Mouse (Mus musculus): ENCODE measurements around the gene Crtc1. TPM values are rescaled to one million over a fixed set of nuclear protein-coding genes. Genes with fewer than 3 reads are reported as not detected.

Gene Crtc1
- polyA plus RNA-seq (2012; fragmentation: generic; extraction: Trizol) = 9.6 TPM

- Histone ChIP-seq H3K79me2 (ENCODE audit: control insufficient read depth, insufficient read depth) (peaks cover 14% of the 10 kb centered on the region), H3K4me2 (ENCODE audit: low read depth) (peak within 1 kb of the TSS; percentile 94), H3K27me3 (ENCODE audit: control insufficient read depth, insufficient read depth, insufficient read length) (no peaks in the 10 kb centered on the region), H3K4me3 (peak within 1 kb of the TSS; percentile 58), H3ac (ENCODE audit: control insufficient read depth, insufficient read length) (peak within 1 kb of the TSS; percentile 31), H3K36me3 (ENCODE audit: control insufficient read depth, insufficient read depth) (no peaks in the 10 kb centered on the region)
- TF ChIP-seq POLR2AphosphoS2 (IDR thresholded peaks at IDR 0.05; ENCODE audit: insufficient read length, low read depth) (peak; percentile 95), REST (IDR thresholded peaks at IDR 0.05; ENCODE audit: insufficient read depth, insufficient read length) (peak; percentile 73), TCF3 (IDR thresholded peaks at IDR 0.05; ENCODE audit: insufficient read length, low read depth) (no peak), E2F4 (IDR thresholded peaks at IDR 0.05; ENCODE audit: insufficient read depth) (peak; percentile 27), POLR2A (IDR thresholded peaks at IDR 0.05; ENCODE audit: insufficient read length, low read depth) (peak; percentile 92), SRF (IDR thresholded peaks at IDR 0.05; ENCODE audit: control insufficient read depth, insufficient read length, low read depth) (peak; percentile 21), CEBPB (IDR thresholded peaks at IDR 0.05; ENCODE audit: insufficient read depth, poor library complexity, severe bottlenecking) (no peak), MAX (IDR thresholded peaks at IDR 0.05; ENCODE audit: low read depth) (peak; percentile 41), MYOD1 (IDR thresholded peaks at IDR 0.05; ENCODE audit: control insufficient read depth in 1 of 3, insufficient read length in 2 of 3, low read depth in 2 of 3) (peak in 2 of 3 experiments; percentile 39 to 76), MYOG (IDR thresholded peaks at IDR 0.05; ENCODE audit: control insufficient read depth in 1 of 3, insufficient read depth in 1 of 3, insufficient read length in 2 of 3, low read depth in 2 of 3) (peak in 2 of 3 experiments; percentile 10 to 52), TCF12 (IDR thresholded peaks at IDR 0.05; ENCODE audit: insufficient read depth, poor library complexity, severe bottlenecking) (no peak), USF1 (IDR thresholded peaks at IDR 0.05; ENCODE audit: low read depth) (no peak)
Observed at GRCm38 (mm10) chr8:70439055-70439847, at the start of gene Crtc1. Gene Crtc1, minus strand, starts transcription at chr8:70439579.

DNA sequence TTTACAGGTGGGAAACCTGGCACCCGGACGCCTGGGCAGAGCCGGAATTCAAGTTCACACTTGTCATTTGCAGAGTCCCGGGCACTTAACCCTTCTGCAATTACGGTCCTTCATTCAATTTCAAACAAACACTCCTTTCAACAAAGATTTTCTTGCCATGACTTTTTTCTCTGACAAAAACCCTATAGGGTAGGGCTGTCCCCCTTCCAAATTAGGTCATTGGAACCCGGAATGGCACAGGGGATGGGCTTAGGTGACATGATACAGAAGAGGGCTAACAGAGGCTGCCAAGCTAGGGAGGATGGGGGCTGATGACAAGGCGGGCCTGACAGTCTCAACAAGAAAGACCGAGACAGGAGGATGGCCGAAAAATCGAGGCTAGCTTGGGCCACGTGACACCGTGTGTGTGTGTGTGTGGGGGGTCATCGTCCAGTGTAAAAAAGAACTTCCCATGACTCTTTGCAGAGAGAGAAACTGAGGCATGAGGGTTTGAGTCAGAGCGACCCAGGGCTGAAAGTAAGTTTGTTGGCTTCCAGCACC is 49.6 kb upstream of the Crtc1 start:
- TF ChIP-seq MYOG (IDR thresholded peaks at IDR 0.05; ENCODE audit: control insufficient read depth in 1 of 3, insufficient read depth in 1 of 3, insufficient read length in 2 of 3, low read depth in 2 of 3) = no peak
- no peak for TF ChIP-seq MYOD1 (IDR thresholded peaks at IDR 0.05; ENCODE audit: control insufficient read depth in 1 of 3, insufficient read length in 2 of 3, low read depth in 2 of 3)
- no peak for TF ChIP-seq POLR2A (IDR thresholded peaks at IDR 0.05; ENCODE audit: insufficient read length, low read depth)
- TF ChIP-seq TCF3 (IDR thresholded peaks at IDR 0.05; ENCODE audit: insufficient read length, low read depth) = no peak
- TF ChIP-seq TCF12 (IDR thresholded peaks at IDR 0.05; ENCODE audit: insufficient read depth, poor library complexity, severe bottlenecking) = no peak
- no peak for TF ChIP-seq E2F4 (IDR thresholded peaks at IDR 0.05; ENCODE audit: insufficient read depth)
- H3ac ChIP-seq (ENCODE audit: control insufficient read depth, insufficient read length) = no peak overlapping the region
- H3K36me3 ChIP-seq (ENCODE audit: control insufficient read depth, insufficient read depth) = no peaks in the 10 kb centered on the region
- peaks cover 4% of the 10 kb centered on the region for H3K79me2 ChIP-seq (ENCODE audit: control insufficient read depth, insufficient read depth)
- no peaks in the 10 kb centered on the region for H3K27me3 ChIP-seq (ENCODE audit: control insufficient read depth, insufficient read depth, insufficient read length)
- H3K4me2 ChIP-seq (ENCODE audit: low read depth) = no peak overlapping the region
- H3K4me3 ChIP-seq = no peak overlapping the region

GRCm38 (mm10) chr8:70487993-70488796 is 48.8 kb upstream of the Crtc1 start:
- Histone ChIP-seq H3K79me2 (ENCODE audit: control insufficient read depth, insufficient read depth) (no peaks in the 10 kb centered on the region), H3ac (ENCODE audit: control insufficient read depth, insufficient read length) (no peak overlapping the region), H3K4me3 (no peak overlapping the region), H3K4me2 (ENCODE audit: low read depth) (no peak overlapping the region), H3K36me3 (ENCODE audit: control insufficient read depth, insufficient read depth) (no peaks in the 10 kb centered on the region), H3K27me3 (ENCODE audit: control insufficient read depth, insufficient read depth, insufficient read length) (no peaks in the 10 kb centered on the region)
- TF ChIP-seq USF1 (IDR thresholded peaks at IDR 0.05; ENCODE audit: low read depth) = no peak
- TF ChIP-seq MYOG (IDR thresholded peaks at IDR 0.05; ENCODE audit: control insufficient read depth in 1 of 3, insufficient read depth in 1 of 3, insufficient read length in 2 of 3, low read depth in 2 of 3) = no peak
- TF ChIP-seq TCF12 (IDR thresholded peaks at IDR 0.05; ENCODE audit: insufficient read depth, poor library complexity, severe bottlenecking) = no peak
- no peak for TF ChIP-seq E2F4 (IDR thresholded peaks at IDR 0.05; ENCODE audit: insufficient read depth)
- no peak for TF ChIP-seq CEBPB (IDR thresholded peaks at IDR 0.05; ENCODE audit: insufficient read depth, poor library complexity, severe bottlenecking)
- no peak for TF ChIP-seq REST (IDR thresholded peaks at IDR 0.05; ENCODE audit: insufficient read depth, insufficient read length)
- no peak for TF ChIP-seq POLR2A (IDR thresholded peaks at IDR 0.05; ENCODE audit: insufficient read length, low read depth)
- TF ChIP-seq MYOD1 (IDR thresholded peaks at IDR 0.05; ENCODE audit: control insufficient read depth in 1 of 3, insufficient read length in 2 of 3, low read depth in 2 of 3) = no peak
- TF ChIP-seq MAX (IDR thresholded peaks at IDR 0.05; ENCODE audit: low read depth) = no peak
- TF ChIP-seq TCF3 (IDR thresholded peaks at IDR 0.05; ENCODE audit: insufficient read length, low read depth) = no peak
- TF ChIP-seq POLR2AphosphoS2 (IDR thresholded peaks at IDR 0.05; ENCODE audit: insufficient read length, low read depth) = no peak
- TF ChIP-seq SRF (IDR thresholded peaks at IDR 0.05; ENCODE audit: control insufficient read depth, insufficient read length, low read depth) = no peak

DNA sequence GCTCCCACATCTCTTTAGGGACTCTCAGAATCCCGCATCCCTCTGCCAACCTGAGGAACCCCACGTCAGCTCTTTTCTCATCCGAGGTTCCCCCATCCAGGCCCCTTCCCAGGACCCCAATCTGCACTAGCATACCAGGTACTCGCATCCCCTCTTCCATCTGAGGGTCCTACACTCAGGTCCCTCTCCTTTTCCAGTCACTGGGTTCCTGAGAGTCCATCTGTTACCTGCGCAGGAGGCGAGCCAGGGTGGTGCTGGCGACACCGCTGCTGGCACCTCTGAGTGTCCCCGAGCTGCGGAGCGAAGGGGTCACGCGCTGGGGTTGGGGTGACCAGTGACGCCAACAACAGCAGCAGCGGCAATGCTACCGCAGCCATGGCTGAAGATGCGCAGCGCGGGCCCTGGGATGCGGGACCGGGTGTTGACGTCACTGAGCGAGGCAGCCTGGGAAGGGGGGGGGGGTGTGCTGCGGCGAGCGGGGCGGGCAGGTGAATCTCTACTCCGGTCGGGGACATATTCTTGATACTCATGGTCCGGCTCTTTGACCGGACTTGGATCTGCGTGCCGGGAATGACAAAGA is 47.7 kb upstream of the Crtc1 start, which contains the start of gene Tmem59l:
TSS of gene Tmem59l (minus strand) at position 418 of the 580 bp plus-strand sequence.
- no peaks in the 10 kb centered on the region for H3K27me3 ChIP-seq (ENCODE audit: control insufficient read depth, insufficient read depth, insufficient read length)
- H3K36me3 ChIP-seq (ENCODE audit: control insufficient read depth, insufficient read depth) = no peaks in the 10 kb centered on the region
- no peak within 1 kb of the TSS for H3K4me3 ChIP-seq
- no peaks in the 10 kb centered on the region for H3K79me2 ChIP-seq (ENCODE audit: control insufficient read depth, insufficient read depth)
- TF ChIP-seq POLR2A (IDR thresholded peaks at IDR 0.05; ENCODE audit: insufficient read length, low read depth) = no peak
- H3K4me2 ChIP-seq (ENCODE audit: low read depth) = no peak within 1 kb of the TSS
- H3ac ChIP-seq (ENCODE audit: control insufficient read depth, insufficient read length) = no peak within 1 kb of the TSS
